Mouse (Mus musculus): ENCODE measurements around the gene Stim2.

- TF ChIP-seq CTCF (IDR thresholded peaks at IDR 0.05; ENCODE audit: insufficient read depth, low read depth, low read length) (no peak), POLR2A (IDR thresholded peaks at IDR 0.05; ENCODE audit: insufficient read depth, low read depth, low read length) (no peak)
Measured at GRCm38 (mm10) chr5:54052205-54052604, 53.9 kb downstream of the Stim2 start.

All from olfactory bulb, adult 2 months (tissue).